Mouse (Mus musculus) ZHBTc4 (cell line): Measurements from ENCODE around the gene Plekhg6.

ENCODE experiments used
- DNase-seq: peaks from one replicate; pipeline ENCODE4 v3.0.0-alpha.2; 2011; ENCODE audit warnings: low read depth, low spot score

Gene Plekhg6

GRCm38 (mm10) chr6:125380372-125381360 is at the start of gene Plekhg6:
Gene Plekhg6, minus strand, starts transcription at chr6:125380793.
- no peak for DNase-seq

- no peak for DNase-seq
Observed at GRCm38 (mm10) chr6:125429741-125430140, 49.1 kb upstream of the Plekhg6 start.

GRCm38 (mm10) chr6:125426383-125427360 is 46.1 kb upstream of the Plekhg6 start:
- DNase-seq: peak; percentile 88

GRCm38 (mm10) chr6:125425205-125426090 is 44.9 kb upstream of the Plekhg6 start:
- peak; percentile 74 for DNase-seq

GRCm38 (mm10) chr6:125424156-125424555 is 43.6 kb upstream of the Plekhg6 start:
- DNase-seq: peak; percentile 68

- no peak for DNase-seq
Observed at GRCm38 (mm10) chr6:125423507-125423906, 42.9 kb upstream of the Plekhg6 start.

- no peak for DNase-seq
Observed at GRCm38 (mm10) chr6:125423099-125423498, 42.5 kb upstream of the Plekhg6 start.

- peak; percentile 95 for DNase-seq
Observed at GRCm38 (mm10) chr6:125422051-125422822, 41.6 kb upstream of the Plekhg6 start.

GRCm38 (mm10) chr6:125420458-125421063 is 40.0 kb upstream of the Plekhg6 start:
- peak; percentile 57 for DNase-seq

GRCm38 (mm10) chr6:125418744-125419143 is 38.2 kb upstream of the Plekhg6 start:
- peak; percentile 94 for DNase-seq

- no peak for DNase-seq
Observed at GRCm38 (mm10) chr6:125413326-125413725, 32.7 kb upstream of the Plekhg6 start.

GRCm38 (mm10) chr6:125411661-125412060 is 31.1 kb upstream of the Plekhg6 start:
- peak; percentile 75 for DNase-seq

GRCm38 (mm10) chr6:125410995-125411547 is 30.5 kb upstream of the Plekhg6 start:
- peak; percentile 96 for DNase-seq

- DNase-seq: peak; percentile 49
Observed at GRCm38 (mm10) chr6:125410551-125410950, 30.0 kb upstream of the Plekhg6 start.

GRCm38 (mm10) chr6:125407657-125408056 is 27.1 kb upstream of the Plekhg6 start:
- DNase-seq: no peak

- DNase-seq: peak; percentile 63
Observed at GRCm38 (mm10) chr6:125407224-125407623, 26.6 kb upstream of the Plekhg6 start.

- no peak for DNase-seq
Observed at GRCm38 (mm10) chr6:125405461-125406382, 25.1 kb upstream of the Plekhg6 start.

- DNase-seq: no peak
Observed at GRCm38 (mm10) chr6:125389853-125390252, 9.3 kb upstream of the Plekhg6 start.
